Mouse (Mus musculus): ENCODE data around the gene Gm5152. TPM values are rescaled to one million over a fixed set of nuclear protein-coding genes. Genes with fewer than 3 reads are reported as not detected.
"Not testable (repeated sequence)": the region's sequence is repeated elsewhere in the genome, so short reads cannot be mapped to it uniquely, and the experiment has no call there.

Gm5152 gene
- polyA plus RNA-seq (2015; fragmentation: Nextera tagmentation; extraction: Ambion mirVana): not detected in 2 replicates

- H3K4me2 ChIP-seq (ENCODE audit: low read length); H3K36me3 ChIP-seq (ENCODE audit: insufficient read depth, low read length); H3K9ac ChIP-seq (ENCODE audit: low read depth, low read length); H3K9me3 ChIP-seq (replicated peaks; ENCODE audit: low read length); H3K4me1 ChIP-seq (replicated peaks; ENCODE audit: insufficient read depth, low read length); DNase-seq (ENCODE audit: low spot score); H3K4me3 ChIP-seq (replicated peaks; ENCODE audit: low read depth, low read length); ATAC-seq (replicated peaks; ENCODE audit: low FRiP score, low read depth); H3K27ac ChIP-seq; H3K27me3 ChIP-seq (ENCODE audit: insufficient read depth, low read length): not testable (repeated sequence)
- WGBS: no CpG with 5 or more reads among the region's 1 CpGs
Observed at GRCm38 (mm10) chr5:10246426-10246825, at the start of gene Gm5152. Gene Gm5152, minus strand, starts transcription at chr5:10246526.

GRCm38 (mm10) chr5:10254768-10255167 is 8.4 kb upstream of the Gm5152 start:
- ATAC-seq (replicated peaks; ENCODE audit: low FRiP score, low read depth); H3K9ac ChIP-seq (ENCODE audit: low read depth, low read length); H3K9me3 ChIP-seq (replicated peaks; ENCODE audit: low read length); H3K4me1 ChIP-seq (replicated peaks; ENCODE audit: insufficient read depth, low read length); H3K27me3 ChIP-seq (ENCODE audit: insufficient read depth, low read length); DNase-seq (ENCODE audit: low spot score); H3K4me3 ChIP-seq (replicated peaks; ENCODE audit: low read depth, low read length); H3K27ac ChIP-seq; H3K4me2 ChIP-seq (ENCODE audit: low read length); H3K36me3 ChIP-seq (ENCODE audit: insufficient read depth, low read length): not testable (repeated sequence)
- 71% methylated on average over 1 of the region's 1 CpGs for WGBS

GRCm38 (mm10) chr5:10245770-10246169 is 556 bp downstream of the Gm5152 start:
- ATAC-seq (replicated peaks; ENCODE audit: low FRiP score, low read depth); H3K9ac ChIP-seq (ENCODE audit: low read depth, low read length); H3K27me3 ChIP-seq (ENCODE audit: insufficient read depth, low read length); H3K9me3 ChIP-seq (replicated peaks; ENCODE audit: low read length); H3K4me3 ChIP-seq (replicated peaks; ENCODE audit: low read depth, low read length); H3K4me2 ChIP-seq (ENCODE audit: low read length); H3K4me1 ChIP-seq (replicated peaks; ENCODE audit: insufficient read depth, low read length); DNase-seq (ENCODE audit: low spot score); H3K36me3 ChIP-seq (ENCODE audit: insufficient read depth, low read length); H3K27ac ChIP-seq: not testable (repeated sequence)

GRCm38 (mm10) chr5:10240436-10240835 is 5.9 kb downstream of the Gm5152 start:
- 90% methylated on average over 3 of the region's 3 CpGs for WGBS
- not testable (repeated sequence) for H3K4me2 ChIP-seq (ENCODE audit: low read length); DNase-seq (ENCODE audit: low spot score); H3K9ac ChIP-seq (ENCODE audit: low read depth, low read length); H3K27me3 ChIP-seq (ENCODE audit: insufficient read depth, low read length); H3K4me3 ChIP-seq (replicated peaks; ENCODE audit: low read depth, low read length); H3K4me1 ChIP-seq (replicated peaks; ENCODE audit: insufficient read depth, low read length); H3K36me3 ChIP-seq (ENCODE audit: insufficient read depth, low read length); ATAC-seq (replicated peaks; ENCODE audit: low FRiP score, low read depth); H3K9me3 ChIP-seq (replicated peaks; ENCODE audit: low read length); H3K27ac ChIP-seq

GRCm38 (mm10) chr5:10220317-10220716 is 26.0 kb downstream of the Gm5152 start:
- Histone ChIP-seq H3K27ac (no peak overlapping the region), H3K9me3 (replicated peaks; ENCODE audit: low read length) (no peaks in the 10 kb centered on the region), H3K4me1 (replicated peaks; ENCODE audit: insufficient read depth, low read length) (no peaks in the 10 kb centered on the region), H3K36me3 (ENCODE audit: insufficient read depth, low read length) (no peaks in the 10 kb centered on the region), H3K27me3 (ENCODE audit: insufficient read depth, low read length) (no peaks in the 10 kb centered on the region), H3K9ac (ENCODE audit: low read depth, low read length) (no peak overlapping the region), H3K4me3 (replicated peaks; ENCODE audit: low read depth, low read length) (no peak overlapping the region), H3K4me2 (ENCODE audit: low read length) (no peak overlapping the region)
- DNase-seq (ENCODE audit: low spot score): no peak
- TF ChIP-seq CTCF (IDR thresholded peaks at IDR 0.05; ENCODE audit: low read depth): no peak
- no peak for ATAC-seq (replicated peaks; ENCODE audit: low FRiP score, low read depth)

- no peak for ATAC-seq (replicated peaks; ENCODE audit: low FRiP score, low read depth)
- 90% methylated on average over 1 of the region's 1 CpGs for WGBS
- H3K4me3 ChIP-seq (replicated peaks; ENCODE audit: low read depth, low read length): no peak overlapping the region
- no peak for DNase-seq (ENCODE audit: low spot score)
- TF ChIP-seq CTCF (IDR thresholded peaks at IDR 0.05; ENCODE audit: low read depth): no peak
- no peak overlapping the region for H3K4me2 ChIP-seq (ENCODE audit: low read length)
- H3K9me3 ChIP-seq (replicated peaks; ENCODE audit: low read length): no peaks in the 10 kb centered on the region
- H3K27me3 ChIP-seq (ENCODE audit: insufficient read depth, low read length): no peaks in the 10 kb centered on the region
- no peak overlapping the region for H3K9ac ChIP-seq (ENCODE audit: low read depth, low read length)
- no peak overlapping the region for H3K27ac ChIP-seq
- H3K36me3 ChIP-seq (ENCODE audit: insufficient read depth, low read length): no peaks in the 10 kb centered on the region
- H3K4me1 ChIP-seq (replicated peaks; ENCODE audit: insufficient read depth, low read length): no peaks in the 10 kb centered on the region
Observed at GRCm38 (mm10) chr5:10203067-10203466, 43.3 kb downstream of the Gm5152 start.

- no peak for TF ChIP-seq CTCF (IDR thresholded peaks at IDR 0.05; ENCODE audit: low read depth)
- Histone ChIP-seq H3K4me3 (replicated peaks; ENCODE audit: low read depth, low read length) (no peak overlapping the region), H3K27me3 (ENCODE audit: insufficient read depth, low read length) (no peaks in the 10 kb centered on the region), H3K9ac (ENCODE audit: low read depth, low read length) (no peak overlapping the region), H3K27ac (no peak overlapping the region), H3K36me3 (ENCODE audit: insufficient read depth, low read length) (no peaks in the 10 kb centered on the region), H3K9me3 (replicated peaks; ENCODE audit: low read length) (no peaks in the 10 kb centered on the region), H3K4me1 (replicated peaks; ENCODE audit: insufficient read depth, low read length) (no peaks in the 10 kb centered on the region), H3K4me2 (ENCODE audit: low read length) (no peak overlapping the region)
- DNase-seq (ENCODE audit: low spot score): no peak
- WGBS: 78% methylated on average over 1 of the region's 1 CpGs
- ATAC-seq (replicated peaks; ENCODE audit: low FRiP score, low read depth): no peak
Observed at GRCm38 (mm10) chr5:10196880-10197279, 49.4 kb downstream of the Gm5152 start.

Measured in kidney, postnatal 0 days (tissue).